Mouse (Mus musculus): Measurements from ENCODE around the gene Psma5.

DNA sequence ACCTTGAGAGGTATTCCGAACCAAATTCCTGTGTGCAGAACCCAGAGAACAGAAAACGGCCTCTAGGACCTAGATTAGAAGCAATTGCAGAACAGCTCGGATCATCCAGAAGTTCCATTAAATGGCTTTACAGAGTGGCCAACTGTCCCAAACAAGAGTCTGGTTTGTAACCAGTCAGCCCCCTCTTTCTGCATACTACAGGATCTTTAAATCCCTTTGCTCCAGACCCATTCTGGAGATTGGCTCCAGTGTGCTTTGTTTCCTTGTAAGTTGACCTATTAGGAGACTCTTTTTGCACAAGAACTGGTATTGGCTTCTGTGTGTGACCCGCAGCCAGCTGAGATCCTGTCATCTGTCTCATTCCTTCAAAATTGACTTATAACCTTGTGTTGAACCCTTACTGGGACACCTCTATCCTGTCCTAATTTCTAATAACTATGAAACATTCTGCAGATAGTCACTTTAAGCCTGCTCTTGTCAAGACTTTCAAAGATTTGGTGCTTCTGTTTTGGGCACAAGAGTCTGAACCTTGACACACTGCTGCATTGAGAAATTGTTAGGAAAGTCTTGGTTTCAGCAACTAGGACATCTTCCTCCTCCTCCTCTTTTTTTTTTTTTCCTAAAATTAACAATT is 28.5 kb downstream of the Psma5 start:
- TF ChIP-seq CTCF (conservative IDR thresholded peaks at IDR 0.05; ENCODE audit: insufficient read depth, insufficient read length, low read depth, low read length) (no peak), POLR2A (IDR thresholded peaks at IDR 0.05; ENCODE audit: low read depth, low read length) (no peak)
